In genomic region chr9:121060331-121060730, GRCm38 (mm10) we compare ENCODE assay signal across 34 mouse cellular contexts.
"Had no signal": no experiment of that assay in that cellular context is flagged by ENCODE, and none has a peak within 500 bp of the region (broad histone marks: within the 10 kb centered on the region; RNA-seq: fewer than 3 reads in every experiment).

No protein-coding gene starts in this region.

- H3K4me2 ChIP-seq: heart, embryonic 12.5 days; heart, embryonic 13.5 days; heart, embryonic 15.5 days; hindbrain, embryonic 12.5 days; hindbrain, embryonic 13.5 days; hindbrain, embryonic 14.5 days; hindbrain, embryonic 15.5 days; intestine, embryonic 15.5 days; kidney, embryonic 15.5 days had no signal

- H3K4me3 ChIP-seq: heart, embryonic 10.5 days; heart, embryonic 12.5 days; heart, embryonic 13.5 days; heart, embryonic 15.5 days; hindbrain, embryonic 10.5 days; hindbrain, embryonic 12.5 days; hindbrain, embryonic 13.5 days; hindbrain, embryonic 15.5 days; intestine, embryonic 15.5 days; kidney, embryonic 15.5 days; layer of hippocampus, adult 2 months; left cerebral cortex, adult 2 months had no signal

- DNase-seq: heart, postnatal 10 days; heart, postnatal 14 days; heart, postnatal 36 days; heart, postnatal 4 days; kidney, adult 11 months; kidney, adult 18-20 months; kidney, adult 2 months; kidney, adult 8-10 months; kidney, adult 9 months; kidney, postnatal 10 days; kidney, postnatal 14 days; kidney, postnatal 25 days; kidney, postnatal 36 days; kidney, postnatal 4 days; layer of hippocampus, adult 9-11 months; layer of hippocampus, postnatal 36 days had no signal

- H3K27me3 ChIP-seq: heart, embryonic 12.5 days; heart, embryonic 13.5 days; heart, embryonic 15.5 days; hindbrain, embryonic 12.5 days; hindbrain, embryonic 13.5 days; hindbrain, embryonic 15.5 days; intestine, embryonic 15.5 days; kidney, embryonic 15.5 days had no signal

- H3K27ac ChIP-seq: heart, embryonic 10.5 days; heart, embryonic 13.5 days; heart, embryonic 15.5 days; hindbrain, embryonic 10.5 days; hindbrain, embryonic 12.5 days; hindbrain, embryonic 13.5 days; hindbrain, embryonic 14.5 days; hindbrain, embryonic 15.5 days; hindbrain, postnatal 0 days; intestine, embryonic 15.5 days; kidney, embryonic 15.5 days; kidney, postnatal 0 days; layer of hippocampus, adult 2 months; left cerebral cortex, adult 2 months had no signal

- H3K9me3 ChIP-seq: heart, embryonic 10.5 days; heart, embryonic 12.5 days; heart, embryonic 13.5 days; heart, embryonic 15.5 days; hindbrain, embryonic 10.5 days; hindbrain, embryonic 12.5 days; hindbrain, embryonic 13.5 days; hindbrain, embryonic 15.5 days; intestine, embryonic 15.5 days; kidney, embryonic 15.5 days had no signal

- H3K36me3 ChIP-seq: heart, embryonic 10.5 days; heart, embryonic 12.5 days; heart, embryonic 13.5 days; heart, embryonic 15.5 days; hindbrain, embryonic 10.5 days; hindbrain, embryonic 12.5 days; hindbrain, embryonic 13.5 days; hindbrain, embryonic 15.5 days; intestine, embryonic 15.5 days; kidney, embryonic 15.5 days had no signal

- ATAC-seq: hindbrain, embryonic 16.5 days; hindbrain, postnatal 0 days; inflammation-experienced regulatory T-cells, adult 6 months; intestine, embryonic 15.5 days; intestine, postnatal 0 days had no signal

- H3K9ac ChIP-seq: heart, embryonic 12.5 days; heart, embryonic 13.5 days; heart, embryonic 15.5 days; hindbrain, embryonic 12.5 days; hindbrain, embryonic 13.5 days; hindbrain, embryonic 14.5 days; hindbrain, embryonic 15.5 days; intestine, embryonic 15.5 days; kidney, embryonic 15.5 days had no signal
